Mouse (Mus musculus) testis, adult 2 months (tissue): Measurements from ENCODE around the gene 4430402I18Rik. TPM values are rescaled to one million over a fixed set of nuclear protein-coding genes. Genes with fewer than 3 reads are reported as not detected.
"Not testable (repeated sequence)": the region's sequence is repeated elsewhere in the genome, so short reads cannot be mapped to it uniquely, and the experiment has no call there.

Experiments
- H3K27ac ChIP-seq: fragments of 200-500 bp; 2 replicates; pipeline ENCODE4 v1.5.1; 2012; ENCODE audit warnings: low read depth, low read length; ENCODE audit not compliant: control insufficient read depth, insufficient read depth
- H3K27me3 ChIP-seq: fragments of 200-500 bp; 2 replicates; pipeline ENCODE4 v1.6.1; 2012; ENCODE audit warnings: mild to moderate bottlenecking, low read length, moderate library complexity; ENCODE audit not compliant: control insufficient read depth, insufficient read depth
- H3K36me3 ChIP-seq: fragments of 200-500 bp; 2 replicates; pipeline ENCODE4 v1.6.1; 2012; ENCODE audit warnings: mild to moderate bottlenecking, low read length; ENCODE audit not compliant: control insufficient read depth, insufficient read depth
- H3K4me1 ChIP-seq: fragments of 200-500 bp; 2 replicates; pipeline ENCODE4 v1.6.1; 2012; ENCODE audit warnings: low read length; ENCODE audit not compliant: control insufficient read depth, insufficient read depth
- H3K4me3 ChIP-seq: fragments of 200-500 bp; 2 replicates; pipeline ENCODE4 v1.5.1; 2012; ENCODE audit warnings: low read depth, mild to moderate bottlenecking, low read length, moderate library complexity, mixed read lengths; ENCODE audit not compliant: control insufficient read depth
- CTCF ChIP-seq: fragments of 200-500 bp; IDR thresholded peaks from 2 replicates; pipeline ENCODE4 v1.5.1; 2012; ENCODE audit warnings: low read depth, mild to moderate bottlenecking, inconsistent platforms, low read length, moderate library complexity; ENCODE audit not compliant: control insufficient read depth, insufficient read depth, insufficient replicate concordance
- POLR2A ChIP-seq: fragments of 200-500 bp; IDR thresholded peaks from 2 replicates; pipeline ENCODE4 v1.6.1; 2012; ENCODE audit warnings: low read depth, mild to moderate bottlenecking, inconsistent platforms, low read length, moderate library complexity; ENCODE audit not compliant: control insufficient read depth
- polyA plus RNA-seq: library from polyadenylated mRNA; depleted of rRNA; stranded (reverse); fragments of >200 nt; gene quantifications from 2 replicates; pipeline ENCODE4 v1.2.3, GENCODE M21; 2012

Gene 4430402I18Rik
- polyA plus RNA-seq, 1 experiment, result 233 TPM

GRCm38 (mm10) chr19:29008069-29008706 lies 40.6 kb upstream of the 4430402I18Rik start:
- H3K27ac ChIP-seq, result no peak overlapping the region
- peaks cover 1% of the 10 kb centered on the region for H3K36me3 ChIP-seq
- H3K27me3 ChIP-seq, result no peaks in the 10 kb centered on the region
- TF ChIP-seq POLR2A (no peak), CTCF (no peak)
- H3K4me3 ChIP-seq, result no peak overlapping the region
- H3K4me1 ChIP-seq, result no peaks in the 10 kb centered on the region

- not testable (repeated sequence) for H3K36me3 ChIP-seq, H3K27me3 ChIP-seq, H3K4me3 ChIP-seq, H3K27ac ChIP-seq, H3K4me1 ChIP-seq
These were observed 32.7 kb upstream of the 4430402I18Rik start for GRCm38 (mm10) chr19:29000321-29000720.

- no peak overlapping the region for H3K27ac ChIP-seq
- H3K4me1 ChIP-seq, result no peaks in the 10 kb centered on the region
- H3K4me3 ChIP-seq, result no peak overlapping the region
- peaks cover 2% of the 10 kb centered on the region for H3K36me3 ChIP-seq
- no peaks in the 10 kb centered on the region for H3K27me3 ChIP-seq
- TF ChIP-seq CTCF (no peak), POLR2A (no peak)
These were observed 30.5 kb upstream of the 4430402I18Rik start for GRCm38 (mm10) chr19:28997976-28998630.

- H3K4me1 ChIP-seq, result peaks cover 3% of the 10 kb centered on the region; the same call in 1 of the 2 replicates
- peaks cover 3% of the 10 kb centered on the region; the same call in 1 of the 2 replicates for H3K36me3 ChIP-seq
- TF ChIP-seq POLR2A (no peak), CTCF (no peak)
- H3K27ac ChIP-seq, result no peak overlapping the region
- H3K4me3 ChIP-seq, result no peak overlapping the region
- H3K27me3 ChIP-seq, result no peaks in the 10 kb centered on the region
These were observed 27.8 kb upstream of the 4430402I18Rik start for GRCm38 (mm10) chr19:28995366-28995765.

GRCm38 (mm10) chr19:28994870-28995269 lies 27.3 kb upstream of the 4430402I18Rik start:
- no peak overlapping the region; the same call in 1 of the 2 replicates for H3K27ac ChIP-seq
- H3K4me3 ChIP-seq, result peak overlapping the region; percentile 25
- peaks cover 3% of the 10 kb centered on the region; the same call in 1 of the 2 replicates for H3K4me1 ChIP-seq
- H3K27me3 ChIP-seq, result no peaks in the 10 kb centered on the region
- no peak for TF ChIP-seq CTCF
- no peak for TF ChIP-seq POLR2A
- H3K36me3 ChIP-seq, result peaks cover 3% of the 10 kb centered on the region; the same call in 1 of the 2 replicates

- peaks cover 3% of the 10 kb centered on the region; the same call in 1 of the 2 replicates for H3K4me1 ChIP-seq
- TF ChIP-seq POLR2A (no peak), CTCF (no peak)
- H3K27me3 ChIP-seq, result no peaks in the 10 kb centered on the region
- H3K4me3 ChIP-seq, result peak overlapping the region; percentile 98; the same call in 1 of the 2 replicates
- H3K36me3 ChIP-seq, result peaks cover 3% of the 10 kb centered on the region; the same call in 1 of the 2 replicates
- peak overlapping the region; percentile 95 for H3K27ac ChIP-seq
These were observed 23.8 kb upstream of the 4430402I18Rik start for GRCm38 (mm10) chr19:28991391-28991790.

GRCm38 (mm10) chr19:28990590-28991221 lies 23.1 kb upstream of the 4430402I18Rik start:
- H3K4me1 ChIP-seq, result peaks cover 3% of the 10 kb centered on the region; the same call in 1 of the 2 replicates
- H3K36me3 ChIP-seq, result peaks cover 3% of the 10 kb centered on the region; the same call in 1 of the 2 replicates
- peak overlapping the region; percentile 95 for H3K27ac ChIP-seq
- H3K27me3 ChIP-seq, result no peaks in the 10 kb centered on the region
- TF ChIP-seq POLR2A (no peak; the same call in 1 of the 2 replicates), CTCF (no peak)
- peak overlapping the region; percentile 98 for H3K4me3 ChIP-seq
